Mouse (Mus musculus) brain, adult 2 months (tissue): ENCODE measurements around the gene Tmem116.

Experiments
- DNase-seq: peaks from one replicate; pipeline ENCODE4 v3.0.0; 2011; ENCODE audit warnings: low read depth, low spot score

Tmem116 gene

GRCm38 (mm10) chr5:121451644-121452025, at the start of gene Tmem116:
Tmem116 (plus strand) TSS chr5:121451893.
- peak; percentile 64 for DNase-seq

- no peak for DNase-seq
Measured at GRCm38 (mm10) chr5:121407856-121408255, 43.8 kb upstream of the Tmem116 start.

GRCm38 (mm10) chr5:121410975-121411374, 40.7 kb upstream of the Tmem116 start:
- no peak for DNase-seq

- peak; percentile 48 for DNase-seq
Measured at GRCm38 (mm10) chr5:121420721-121421120, 31.0 kb upstream of the Tmem116 start.

GRCm38 (mm10) chr5:121422787-121423186, 28.9 kb upstream of the Tmem116 start:
- DNase-seq, result peak; percentile 66

GRCm38 (mm10) chr5:121423297-121423696, 28.4 kb upstream of the Tmem116 start:
- DNase-seq, result no peak

GRCm38 (mm10) chr5:121428954-121429353, 22.7 kb upstream of the Tmem116 start:
- peak; percentile 78 for DNase-seq

- peak; percentile 67 for DNase-seq
Measured at GRCm38 (mm10) chr5:121438131-121438530, 13.6 kb upstream of the Tmem116 start.

- DNase-seq, result no peak
Measured at GRCm38 (mm10) chr5:121438756-121439155, 12.9 kb upstream of the Tmem116 start.

- peak; percentile 55 for DNase-seq
Measured at GRCm38 (mm10) chr5:121443548-121443947, 8.1 kb upstream of the Tmem116 start.

GRCm38 (mm10) chr5:121444870-121445269, 6.8 kb upstream of the Tmem116 start:
- DNase-seq, result no peak

GRCm38 (mm10) chr5:121448450-121448849, 3.2 kb upstream of the Tmem116 start:
- no peak for DNase-seq

GRCm38 (mm10) chr5:121449976-121450375, 1.7 kb upstream of the Tmem116 start:
- peak; percentile 55 for DNase-seq

- DNase-seq, result no peak
Measured at GRCm38 (mm10) chr5:121450476-121450875, 1.2 kb upstream of the Tmem116 start.

- DNase-seq, result no peak
Measured at GRCm38 (mm10) chr5:121451203-121451602, 490 bp upstream of the Tmem116 start.

- DNase-seq, result peak; percentile 99
Measured at GRCm38 (mm10) chr5:121452026-121452869, 555 bp downstream of the Tmem116 start, which contains the start of gene Erp29. Erp29 (minus strand) TSS chr5:121452506.

- peak; percentile 66 for DNase-seq
Measured at GRCm38 (mm10) chr5:121452906-121453305, 1.2 kb downstream of the Tmem116 start.

GRCm38 (mm10) chr5:121453743-121454502, 2.2 kb downstream of the Tmem116 start:
- no peak for DNase-seq

- no peak for DNase-seq
Measured at GRCm38 (mm10) chr5:121454503-121454782, 2.8 kb downstream of the Tmem116 start.

- DNase-seq, result no peak
Measured at GRCm38 (mm10) chr5:121455510-121456265, 4.0 kb downstream of the Tmem116 start.

- DNase-seq, result no peak
Measured at GRCm38 (mm10) chr5:121461339-121462170, 9.9 kb downstream of the Tmem116 start.
